Mouse (Mus musculus) kidney, postnatal 14 days (tissue): ENCODE measurements around the gene Adora3.

Source experiments
- DNase-seq: peaks from one replicate; pipeline ENCODE4 v3.0.0; 2022; ENCODE audit warnings: mixed read lengths

The Adora3 gene

DNA sequence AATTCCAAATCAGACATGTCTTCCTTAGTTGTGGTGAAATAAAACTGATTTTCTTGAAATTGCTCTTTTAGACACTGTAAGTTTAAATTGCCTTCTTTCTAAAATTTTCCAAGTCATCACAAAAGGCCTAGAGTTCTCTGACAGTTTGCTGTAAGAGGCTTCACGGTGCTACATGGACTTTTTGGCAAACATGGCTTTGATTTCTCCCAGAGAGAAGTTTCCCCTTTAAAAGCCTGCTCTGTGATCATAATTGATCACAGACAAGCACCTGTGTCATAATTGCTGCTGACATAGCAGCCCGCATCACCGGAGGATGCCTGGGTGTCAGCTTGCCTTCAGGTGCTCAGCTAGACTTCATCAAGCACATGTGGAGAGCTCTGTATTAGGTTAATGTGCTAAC is at the start of gene Adora3, which contains the start of gene Tmigd3:
Gene Adora3 (plus strand): TSS at position 301 of the 400 bp plus-strand sequence.
Gene Tmigd3 (plus strand): TSS at position 346 of the 400 bp plus-strand sequence.
- no peak for DNase-seq

DNA sequence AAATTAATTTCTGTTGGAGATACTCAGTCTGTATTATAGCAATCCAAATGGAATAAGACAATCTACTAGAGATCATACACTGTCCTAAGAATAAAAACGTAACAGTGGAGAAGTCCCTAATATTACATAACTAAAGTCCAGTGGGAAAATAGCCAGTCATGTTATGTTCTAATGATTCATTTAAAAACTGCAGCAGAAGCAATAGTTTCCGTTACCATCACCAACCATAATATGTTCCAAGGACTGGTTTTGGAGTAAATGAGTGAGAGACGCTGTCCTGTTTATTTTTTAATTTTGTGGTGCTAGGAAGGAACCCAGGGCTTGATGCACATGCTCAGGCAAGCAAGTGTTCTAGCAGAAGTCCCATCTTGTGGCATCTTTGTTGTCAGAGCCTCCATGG is 49.2 kb upstream of the Adora3 start:
- no peak for DNase-seq

DNA sequence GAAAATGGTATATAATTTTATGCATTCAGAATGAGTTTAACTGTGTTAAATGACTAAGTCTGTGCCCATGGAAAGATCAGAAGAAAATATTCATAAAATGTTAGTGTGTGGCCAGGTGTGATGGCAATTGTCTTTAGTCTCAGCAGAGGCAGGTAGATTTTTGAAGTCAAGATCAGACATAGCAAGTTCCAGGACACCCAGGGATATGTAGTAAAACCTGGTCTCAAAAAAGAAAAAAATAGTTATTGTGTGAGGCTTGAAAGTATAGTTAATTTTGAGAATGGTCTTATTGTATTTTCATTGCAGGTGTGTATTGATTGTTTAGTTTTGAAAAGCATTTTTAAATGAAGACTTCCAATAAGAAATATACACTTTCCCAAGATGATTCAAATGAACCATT is 47.0 kb upstream of the Adora3 start:
- DNase-seq, result no peak

DNA sequence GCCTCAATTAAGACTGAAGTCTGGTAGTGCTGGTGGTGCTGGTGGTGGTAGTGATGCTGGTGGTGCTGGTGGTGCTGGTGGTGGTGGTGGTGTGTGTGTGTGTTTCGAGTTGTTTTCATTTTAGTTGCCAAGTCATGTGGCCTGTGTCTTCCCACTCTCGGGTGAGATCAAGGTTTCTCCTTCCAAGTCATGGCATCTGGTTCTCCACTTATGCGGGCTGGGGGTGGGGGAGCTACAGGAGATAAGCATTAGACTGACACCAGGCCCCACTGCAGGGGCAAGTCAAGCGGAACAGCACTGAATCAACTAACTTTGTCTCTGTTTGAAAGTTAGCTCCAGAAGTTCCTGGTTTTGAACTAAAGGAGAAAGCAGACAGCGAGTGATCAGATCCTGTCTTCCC is 46.6 kb upstream of the Adora3 start:
- DNase-seq, result no peak

DNA sequence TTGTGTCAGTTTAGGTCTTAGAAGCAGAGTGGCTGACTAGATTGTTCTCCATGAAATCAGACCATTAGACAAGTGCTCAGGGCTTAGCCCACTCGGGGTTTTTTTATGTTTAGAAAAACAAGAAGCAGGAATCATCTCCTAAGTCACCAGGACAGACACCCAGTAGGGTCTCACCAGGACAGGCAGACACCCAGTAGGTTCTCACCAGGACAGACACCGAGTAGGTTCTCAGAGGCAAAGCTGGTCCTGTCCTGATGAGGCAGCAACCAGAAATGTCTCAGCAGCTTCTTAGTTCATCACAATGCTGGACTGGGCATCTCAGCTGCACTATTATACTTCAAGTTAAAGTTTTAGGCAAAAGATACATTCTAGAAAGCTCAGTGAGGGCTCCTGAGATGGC is 46.0 kb upstream of the Adora3 start:
- no peak for DNase-seq

DNA sequence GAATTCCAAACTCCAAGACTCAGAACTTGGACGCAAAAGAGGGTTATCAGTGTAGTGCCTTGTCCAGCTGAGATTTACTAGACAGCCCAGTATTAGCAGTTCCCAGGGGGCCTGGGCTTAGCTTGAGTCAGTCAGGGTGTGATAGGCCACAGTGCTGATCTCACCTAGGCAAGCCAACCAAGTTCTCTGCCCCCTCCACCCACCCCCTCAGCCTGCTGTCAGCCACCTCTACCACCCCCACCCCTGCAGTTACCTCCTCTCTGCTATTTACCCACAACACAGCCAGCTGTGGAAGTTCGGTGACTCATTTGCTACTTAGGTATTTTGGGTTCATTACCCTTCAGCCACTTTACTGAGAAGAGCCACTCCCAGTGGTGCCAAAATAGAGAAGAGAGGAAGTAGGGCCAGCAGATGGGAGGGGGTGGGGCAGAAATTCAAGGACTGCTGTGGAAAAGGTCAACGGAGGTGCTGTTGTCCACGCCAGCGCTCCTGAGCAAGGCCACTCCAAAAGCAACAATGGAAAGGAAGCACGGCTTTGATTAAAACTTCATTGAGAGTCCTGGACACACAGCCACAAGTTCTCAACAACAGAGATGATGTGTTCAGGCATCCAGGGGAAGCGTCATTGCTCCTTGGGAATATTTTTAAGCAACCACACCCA is 45.0 kb upstream of the Adora3 start:
- peak; percentile 61 for DNase-seq

DNA sequence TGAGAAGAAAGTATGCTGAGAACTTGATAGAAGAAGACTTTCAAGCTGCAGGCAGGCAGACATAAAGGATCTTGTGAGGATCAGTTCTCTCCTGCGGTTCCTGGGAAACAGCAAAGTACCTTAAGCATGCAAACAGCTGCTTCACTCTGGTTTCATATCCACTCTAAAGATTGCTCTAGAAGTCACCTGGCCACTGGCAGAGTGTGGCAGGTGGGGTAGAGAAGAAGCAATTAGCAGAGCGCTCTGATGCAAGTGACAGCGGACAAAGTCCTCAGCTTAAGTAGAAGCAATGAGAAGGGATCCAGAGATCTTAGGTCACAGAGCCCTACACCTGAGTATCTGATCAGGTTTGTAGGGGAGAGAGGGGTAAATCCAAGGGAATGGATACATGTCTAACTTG is 39.1 kb upstream of the Adora3 start:
- no peak for DNase-seq

DNA sequence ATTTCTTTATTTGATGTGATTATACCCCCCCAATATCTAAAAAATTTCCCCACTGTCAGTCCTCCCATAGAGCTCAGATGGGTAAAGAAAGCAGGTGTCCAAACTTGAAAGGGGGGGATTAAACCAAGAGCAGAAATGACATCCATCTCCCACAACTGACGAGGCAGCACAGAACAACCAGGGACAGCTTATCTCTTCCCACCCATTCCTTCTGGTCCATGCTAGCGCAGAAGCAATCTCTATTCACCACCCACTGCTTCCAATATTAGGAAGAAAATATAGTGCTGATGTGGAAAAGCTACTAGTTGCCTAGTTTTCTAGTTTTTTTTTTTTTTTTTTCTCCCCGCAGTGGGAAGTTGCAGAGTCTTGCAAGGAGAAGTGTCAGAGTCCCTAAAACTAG is 34.8 kb upstream of the Adora3 start:
- DNase-seq, result no peak

DNA sequence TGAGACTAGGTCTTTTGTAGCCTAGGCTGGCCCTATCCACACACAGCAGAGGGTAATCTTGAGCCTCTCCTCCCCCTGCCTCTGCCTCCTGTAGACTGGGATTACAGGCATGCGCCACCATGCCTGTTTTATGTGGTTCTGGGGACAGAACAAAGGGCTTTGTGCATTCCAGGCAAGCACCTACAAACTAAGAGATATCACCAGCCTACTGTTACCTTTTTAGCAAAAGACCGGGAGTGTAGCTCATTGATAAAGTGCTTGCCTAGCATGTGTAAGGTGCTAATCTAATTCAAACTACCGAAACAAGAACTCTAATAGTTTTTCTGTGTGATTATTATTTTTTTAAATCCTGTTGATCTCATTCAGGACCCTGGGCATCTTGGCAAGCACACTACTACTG is 33.8 kb upstream of the Adora3 start:
- DNase-seq, result no peak

DNA sequence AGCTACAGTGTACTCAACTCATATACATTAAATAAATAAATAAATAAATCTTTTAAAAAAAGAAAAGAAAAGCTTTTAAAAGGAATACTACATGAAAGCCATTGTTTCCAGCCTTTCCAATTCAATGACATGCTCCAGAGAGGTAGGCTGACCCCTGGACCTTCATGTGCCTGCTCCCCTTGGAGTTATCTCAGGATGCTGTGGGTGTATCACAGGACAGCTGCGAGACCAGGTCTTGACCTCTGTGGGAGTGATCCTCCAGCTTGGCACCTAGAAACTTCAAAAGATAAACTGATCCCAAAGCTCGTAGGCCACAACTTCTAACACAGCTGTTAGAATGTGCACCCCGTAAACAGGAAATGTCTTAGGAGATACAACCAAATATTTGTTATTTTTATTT is 32.0 kb upstream of the Adora3 start:
- DNase-seq, result no peak

DNA sequence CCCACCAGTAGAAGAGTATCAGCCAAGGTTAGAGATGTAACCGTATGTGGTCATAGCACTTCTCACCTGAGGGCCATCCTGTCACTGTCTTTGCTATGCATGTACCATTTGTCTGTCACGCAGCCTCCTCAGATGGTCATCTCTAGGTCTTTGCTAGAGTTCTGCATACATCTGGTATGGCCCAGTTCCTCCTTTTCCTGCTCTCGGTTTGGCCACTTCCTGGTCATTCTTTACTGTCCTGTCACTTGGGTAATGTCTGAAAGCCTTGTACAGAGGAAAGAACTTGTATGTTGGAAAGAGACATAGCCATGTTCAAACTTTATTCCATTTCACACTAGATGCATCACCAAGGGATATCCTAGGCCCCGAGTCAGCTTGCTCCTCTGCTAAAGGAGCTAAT is 30.8 kb upstream of the Adora3 start:
- DNase-seq, result no peak

DNA sequence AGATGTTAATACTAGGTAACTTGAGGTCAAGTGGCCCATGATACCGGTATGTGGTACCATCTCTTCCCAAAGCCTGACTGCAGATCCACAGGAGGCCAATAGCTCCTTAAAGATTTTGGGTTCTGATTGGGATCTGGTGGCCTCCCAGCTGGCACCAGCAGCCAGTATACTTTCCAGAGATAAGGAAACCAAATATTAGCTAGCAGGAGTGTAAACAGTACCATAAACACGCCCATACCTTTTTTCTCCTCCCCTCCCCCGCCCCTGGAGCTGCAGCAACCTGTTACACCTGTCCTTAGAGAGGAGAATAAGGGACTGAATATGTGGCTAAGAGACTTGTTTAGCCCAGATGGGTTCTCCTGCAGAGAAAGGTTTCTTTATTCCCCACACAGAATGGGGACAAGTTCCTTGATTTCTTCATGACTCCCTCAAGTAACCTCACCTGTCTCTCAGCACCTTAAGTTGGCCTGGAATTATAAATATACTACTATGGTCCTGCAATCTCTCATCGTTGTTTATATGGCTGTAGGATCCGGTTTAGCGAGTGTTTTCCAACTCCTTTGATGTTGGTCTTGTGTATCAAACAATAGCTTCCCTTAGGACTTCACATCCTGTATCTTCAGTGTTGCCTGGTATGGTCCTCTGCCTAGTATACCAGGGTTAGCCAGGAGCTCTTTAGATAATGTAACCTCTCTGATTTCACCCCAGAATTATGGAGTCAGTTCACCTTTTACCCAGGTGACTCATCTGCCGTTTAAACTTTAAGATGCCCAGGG is 24.2 kb upstream of the Adora3 start:
- DNase-seq, result no peak

DNA sequence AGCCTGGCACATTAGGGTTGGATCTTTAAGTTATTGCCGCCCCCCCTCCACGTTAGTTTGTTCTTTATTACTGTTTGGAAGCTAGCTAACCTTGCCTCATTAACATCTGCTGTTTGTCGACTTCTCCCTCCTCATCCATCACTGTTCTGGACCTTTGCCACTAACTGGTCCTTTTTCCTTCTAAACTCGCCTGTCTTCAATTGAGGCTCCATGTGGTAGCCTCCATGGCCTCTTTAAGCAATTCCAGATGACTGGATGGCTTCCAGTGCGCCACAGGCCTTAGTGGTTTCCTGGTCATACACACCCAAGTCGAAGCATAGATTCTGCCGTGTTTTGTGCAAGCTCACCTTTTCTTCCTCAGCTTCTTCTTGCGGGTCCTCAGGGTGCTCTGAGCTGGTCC is 16.9 kb upstream of the Adora3 start:
- no peak for DNase-seq

DNA sequence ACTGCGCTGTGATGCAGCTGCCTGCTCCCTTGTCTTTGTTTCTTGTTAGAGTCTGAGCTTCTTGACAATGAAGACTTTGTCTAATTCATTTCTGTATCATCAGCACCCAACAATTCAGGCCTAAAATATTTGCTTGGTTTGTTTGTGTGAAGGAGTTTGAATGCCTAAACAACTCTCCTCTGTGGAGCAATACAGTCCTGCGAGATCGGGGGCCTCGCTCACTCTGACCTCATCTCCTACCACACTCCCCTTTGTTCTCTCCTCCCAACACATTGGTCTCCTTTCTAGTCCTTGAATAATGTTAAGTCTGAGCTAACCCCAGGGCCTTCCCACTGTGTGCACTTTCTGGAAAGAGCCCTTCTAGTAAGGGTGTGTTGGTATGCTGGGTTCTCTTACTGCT is 15.9 kb upstream of the Adora3 start:
- DNase-seq, result no peak

DNA sequence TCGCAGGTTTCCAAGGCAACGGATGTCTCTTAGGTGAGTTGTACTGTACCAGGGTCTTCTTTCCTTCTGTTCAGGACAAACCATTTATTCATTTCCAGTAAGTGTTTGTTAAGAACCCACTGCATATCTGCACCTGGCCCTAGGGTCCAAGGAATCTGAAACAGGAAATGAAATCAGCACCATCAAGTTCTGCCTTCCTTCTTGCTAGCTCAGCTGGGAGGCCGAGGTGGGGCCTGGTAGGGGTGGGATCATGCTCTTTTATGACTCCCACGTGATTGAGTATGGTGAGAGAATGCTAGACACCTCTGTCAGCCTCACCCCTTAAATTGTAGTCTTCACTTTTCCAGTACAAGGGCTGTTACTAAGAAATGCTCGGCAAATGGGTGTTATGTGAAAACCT is 13.1 kb upstream of the Adora3 start:
- DNase-seq, result no peak

DNA sequence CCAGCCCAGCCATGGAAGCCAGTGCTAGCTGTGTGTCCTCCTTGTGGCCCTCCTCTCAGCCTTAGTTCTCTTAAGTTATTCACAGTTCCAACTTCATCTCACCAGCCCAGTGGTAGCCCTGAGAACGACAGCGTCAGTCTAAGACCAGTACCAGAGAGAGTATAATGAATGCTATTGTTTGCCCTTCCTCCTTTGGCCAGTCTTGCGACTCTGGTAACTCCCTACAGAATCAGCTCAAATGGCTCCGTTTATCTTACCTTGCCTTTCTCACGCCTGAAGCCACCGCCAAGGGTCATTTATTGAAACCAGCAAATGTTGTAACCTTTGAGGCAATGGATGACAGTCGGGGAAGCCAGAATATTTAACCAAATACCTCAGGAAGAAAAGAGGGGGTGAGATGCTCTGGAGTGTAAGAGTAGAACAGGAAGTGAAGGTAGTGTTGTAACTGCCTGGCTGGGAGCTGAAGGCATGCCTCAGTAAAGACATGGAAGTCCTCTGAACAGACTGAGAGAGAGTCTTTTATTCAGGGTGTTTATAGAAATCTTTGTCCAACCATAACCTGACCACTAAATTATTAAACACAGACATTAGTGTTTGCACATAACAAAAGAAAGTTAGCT is 8.8 kb upstream of the Adora3 start:
- DNase-seq, result no peak

DNA sequence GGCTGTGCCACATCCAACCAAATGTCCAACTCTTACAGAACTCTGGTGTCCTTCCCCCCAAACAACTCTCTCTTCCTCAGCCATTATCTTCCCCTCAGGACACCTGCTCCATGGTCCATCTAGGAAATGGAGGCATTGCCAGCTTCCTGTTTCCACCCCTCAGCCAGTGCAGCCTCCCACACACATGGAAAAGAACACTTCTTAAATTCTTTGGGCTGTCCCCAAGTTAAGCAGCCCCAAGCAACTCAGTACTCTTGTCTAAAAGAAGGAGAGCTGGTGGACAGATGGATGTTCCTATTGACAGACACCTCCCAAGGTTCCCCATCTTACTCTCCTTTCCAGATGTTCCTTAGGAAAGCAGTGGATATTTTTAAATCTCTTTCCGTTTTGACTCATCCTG is 6.5 kb upstream of the Adora3 start:
- no peak for DNase-seq

DNA sequence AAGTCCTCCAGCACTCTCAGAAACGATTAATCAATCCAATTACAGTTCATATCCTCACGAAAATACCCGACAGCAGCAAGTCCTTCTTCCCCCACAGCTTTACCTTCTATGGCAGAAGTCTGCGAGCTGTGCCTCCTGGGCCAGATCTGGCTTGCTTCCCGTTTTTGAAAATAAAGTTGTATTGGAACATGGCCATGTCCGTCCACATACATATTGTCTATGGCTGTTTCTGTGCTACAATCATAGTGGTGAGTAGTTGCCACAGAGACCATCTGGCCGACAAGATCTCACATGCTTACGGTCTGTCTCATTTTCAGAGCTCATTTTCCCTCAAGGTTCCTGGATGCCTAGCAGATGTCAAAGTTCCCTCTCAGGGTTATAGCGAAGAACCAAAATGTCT is 5.5 kb upstream of the Adora3 start:
- DNase-seq, result no peak

DNA sequence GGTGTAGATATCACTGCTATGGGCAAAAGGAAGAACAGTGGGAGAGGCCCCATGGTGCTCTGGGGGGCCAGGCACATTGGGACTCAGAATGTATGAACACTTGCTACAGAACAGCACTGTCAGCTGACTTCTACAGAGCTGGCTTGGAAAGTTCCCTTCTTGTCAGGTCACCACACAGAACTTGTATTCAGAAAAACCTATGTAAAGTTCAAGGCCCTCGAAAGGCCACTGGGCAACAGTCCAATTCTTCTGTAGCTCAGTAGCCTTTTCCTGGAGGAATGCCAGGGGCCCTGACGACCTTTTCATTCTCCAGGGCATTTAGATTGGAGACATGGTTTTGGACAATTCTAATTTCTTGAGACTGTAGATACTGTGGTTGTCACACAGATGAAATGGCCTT is 2.5 kb upstream of the Adora3 start:
- DNase-seq, result peak; percentile 87

DNA sequence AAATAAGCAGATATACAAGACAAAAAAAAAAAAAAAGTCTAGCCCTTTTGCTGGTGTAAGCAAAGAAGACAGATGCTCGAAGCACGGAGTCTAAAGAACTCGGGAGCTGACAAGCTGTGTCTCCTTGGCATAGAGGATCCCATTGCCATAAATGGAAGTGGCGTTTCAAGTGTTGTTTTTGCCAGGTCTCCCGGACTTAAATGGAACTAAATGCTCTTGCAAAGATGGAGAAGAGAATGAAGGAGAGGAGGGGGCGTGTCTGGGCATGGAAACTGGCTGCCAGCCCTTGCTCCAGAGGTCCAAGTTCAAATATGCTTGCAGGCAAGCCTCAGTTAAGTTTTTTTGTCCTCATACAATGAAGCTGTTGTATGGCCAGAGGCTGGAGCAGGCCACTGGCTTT is 1.4 kb downstream of the Adora3 start:
- DNase-seq, result peak; percentile 55

DNA sequence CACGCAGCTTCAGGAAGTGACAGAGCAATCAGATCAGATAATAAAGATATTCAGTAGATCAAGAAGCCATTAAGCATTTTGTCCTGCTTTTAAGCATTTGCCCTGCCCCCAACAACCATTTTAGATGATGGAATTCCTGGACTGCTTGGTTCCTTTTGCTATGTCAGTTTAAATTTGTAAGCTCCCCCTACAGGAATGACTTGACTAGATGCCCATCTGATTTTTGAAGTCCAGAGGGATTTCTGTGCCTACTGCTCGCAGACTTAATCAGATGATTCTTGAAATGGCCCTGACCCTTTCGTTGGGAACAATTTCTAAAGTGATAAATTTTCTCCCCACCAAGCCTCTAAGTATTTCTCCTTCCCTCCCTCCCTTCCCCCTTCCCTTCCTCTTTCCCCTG is 1.9 kb downstream of the Adora3 start:
- DNase-seq, result no peak

DNA sequence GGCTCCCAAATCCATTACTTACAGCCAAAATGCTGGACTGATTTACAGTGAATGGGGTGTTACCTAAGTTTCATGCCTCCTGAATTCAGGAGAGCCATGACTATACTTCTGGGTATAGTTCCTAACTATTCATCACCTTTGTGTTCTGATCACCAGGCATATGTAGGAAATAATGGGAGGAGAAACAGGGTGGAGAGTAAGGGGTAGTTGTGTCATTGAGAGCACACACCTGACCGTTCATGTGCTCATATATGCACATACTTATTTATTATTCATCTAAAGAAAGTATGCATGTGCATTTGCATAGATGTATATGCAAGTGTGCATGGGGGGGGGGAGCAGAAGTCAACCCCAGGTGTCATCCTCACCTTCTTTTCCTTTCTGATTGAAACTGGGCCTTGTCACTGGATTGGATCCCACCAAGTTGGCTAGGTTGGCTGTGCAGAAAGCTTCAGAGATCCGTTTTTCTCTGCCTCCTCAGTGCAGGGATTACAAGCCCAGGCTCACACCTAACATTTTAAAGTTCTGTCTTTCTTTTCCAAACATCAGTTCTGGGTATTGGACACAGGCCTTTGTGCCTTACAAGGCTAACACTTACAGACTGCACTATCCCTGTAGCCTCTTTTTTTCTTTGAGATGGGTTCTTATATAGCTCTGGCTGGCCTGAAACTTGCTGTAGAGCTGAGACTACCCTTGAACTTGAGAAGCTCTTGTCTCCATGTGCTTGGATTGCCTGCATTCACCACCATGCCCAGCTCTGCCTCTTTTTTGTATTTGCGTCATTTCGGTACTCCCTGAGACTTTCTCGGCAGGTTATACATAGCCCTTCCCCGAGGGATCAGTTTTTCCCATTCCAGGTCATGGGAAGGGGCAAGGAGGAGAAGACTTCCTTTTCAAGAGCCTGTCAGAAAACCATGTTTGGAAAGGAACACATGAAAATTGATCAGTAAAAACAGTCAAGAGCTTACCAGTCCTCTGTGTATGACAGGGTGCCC is 3.1 kb downstream of the Adora3 start:
- no peak for DNase-seq

DNA sequence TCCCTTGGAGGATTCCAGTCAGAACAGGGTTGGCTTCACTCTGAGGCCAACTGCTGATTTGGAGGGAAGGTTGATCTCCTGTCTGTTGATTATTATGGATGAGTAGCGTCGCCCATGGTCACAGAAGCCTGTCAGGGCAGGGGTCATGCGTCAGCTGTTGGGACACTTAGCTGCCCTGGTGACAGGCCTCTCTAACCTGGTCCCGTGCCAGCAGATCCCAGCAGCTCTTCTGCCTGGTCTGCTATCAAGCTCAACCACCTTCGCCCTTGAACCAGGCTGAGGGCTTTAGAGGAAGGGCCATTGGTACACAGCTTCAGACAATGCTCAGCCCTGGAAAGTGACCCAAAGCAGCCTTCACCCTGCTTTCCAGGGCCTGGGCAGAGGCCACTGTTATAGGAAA is 5.4 kb downstream of the Adora3 start:
- DNase-seq, result peak; percentile 61
